Mouse (Mus musculus) ES-Bruce4 (cell line): ENCODE results near the gene Grin2a. TPM values are rescaled to one million over a fixed set of nuclear protein-coding genes. Genes with fewer than 3 reads are reported as not detected.

Experiments used
- H3K27ac ChIP-seq: 2 replicates; pipeline ENCODE4 v1.5.1; 2012; ENCODE audit warnings: low read length, inconsistent platforms; ENCODE audit not compliant: insufficient read depth
- H3K27me3 ChIP-seq: 2 replicates; pipeline ENCODE4 v1.6.1; 2012; ENCODE audit warnings: mild to moderate bottlenecking, low read length, inconsistent platforms; ENCODE audit not compliant: control insufficient read depth, poor library complexity, insufficient read depth, severe bottlenecking
- H3K36me3 ChIP-seq: 2 replicates; pipeline ENCODE4 v1.6.1; 2012; ENCODE audit warnings: inconsistent platforms, mild to moderate bottlenecking, low read length, moderate library complexity; ENCODE audit not compliant: control insufficient read depth, poor library complexity, insufficient read depth, severe bottlenecking
- H3K4me1 ChIP-seq: one replicate; pipeline ENCODE4 v1.8.1; 2011; ENCODE audit warnings: low read length; ENCODE audit not compliant: control insufficient read depth, insufficient read depth
- H3K4me3 ChIP-seq: 2 replicates; pipeline ENCODE4 v1.5.1; 2011; ENCODE audit warnings: low read depth, mild to moderate bottlenecking, low read length
- H3K9ac ChIP-seq: 2 replicates; pipeline ENCODE4 v1.6.1; 2012; ENCODE audit warnings: low read depth, mild to moderate bottlenecking, inconsistent platforms; ENCODE audit not compliant: poor library complexity, severe bottlenecking
- H3K9me3 ChIP-seq: replicated peaks from 2 replicates; pipeline ENCODE4 v1.6.1; 2012; ENCODE audit warnings: mild to moderate bottlenecking, low read length, inconsistent platforms; ENCODE audit not compliant: control insufficient read depth, poor library complexity, insufficient read depth, severe bottlenecking
- CTCF ChIP-seq: IDR thresholded peaks from one replicate; pipeline ENCODE4 v1.8.1; 2011; ENCODE audit warnings: low read depth, low read length
- EP300 ChIP-seq: IDR thresholded peaks from 2 replicates; pipeline ENCODE4 v1.6.1; 2011; ENCODE audit warnings: low read depth, low read length; ENCODE audit not compliant: insufficient read depth
- POLR2A ChIP-seq: IDR thresholded peaks from one replicate; pipeline ENCODE4 v1.8.1; 2011; ENCODE audit warnings: low read length; ENCODE audit not compliant: insufficient read depth
- polyA plus RNA-seq: library from polyadenylated mRNA; stranded (reverse); fragments of >200 nt; gene quantifications from 2 replicates; pipeline ENCODE4 v1.2.4, GENCODE M21; 2011; ENCODE audit warnings: low read depth; ENCODE audit not compliant: missing spikeins, insufficient read depth, insufficient read length

Grin2a gene
- polyA plus RNA-seq, 1 experiment = 0.39 TPM

DNA sequence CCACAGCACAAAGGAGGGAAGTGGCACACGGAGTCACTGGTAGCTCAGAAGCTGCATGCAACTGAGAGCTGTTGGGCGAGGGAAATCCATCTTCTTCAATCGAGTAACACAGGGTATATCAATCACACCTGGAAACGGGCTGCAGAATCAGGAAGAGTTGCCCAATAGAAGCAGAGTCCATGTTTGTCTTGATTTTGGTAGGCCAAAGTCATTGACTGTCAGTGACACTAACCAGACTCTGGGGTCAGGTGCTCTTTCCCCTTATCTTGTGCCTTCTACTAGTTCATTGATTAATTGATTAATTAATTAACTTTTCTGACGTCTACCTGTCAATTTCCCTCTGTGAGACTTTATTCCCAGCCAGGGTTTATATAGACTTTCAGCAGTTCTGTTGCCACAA, 468.1 kb downstream of the Grin2a start:
- Histone ChIP-seq H3K27me3 (no peaks in the 10 kb centered on the region), H3K4me1 (no peaks in the 10 kb centered on the region), H3K36me3 (no peaks in the 10 kb centered on the region), H3K9me3 (no peaks in the 10 kb centered on the region), H3K27ac (no peak overlapping the region), H3K9ac (no peak overlapping the region), H3K4me3 (no peak overlapping the region)
- no peak for TF ChIP-seq CTCF
- TF ChIP-seq POLR2A = no peak
- no peak for TF ChIP-seq EP300

DNA sequence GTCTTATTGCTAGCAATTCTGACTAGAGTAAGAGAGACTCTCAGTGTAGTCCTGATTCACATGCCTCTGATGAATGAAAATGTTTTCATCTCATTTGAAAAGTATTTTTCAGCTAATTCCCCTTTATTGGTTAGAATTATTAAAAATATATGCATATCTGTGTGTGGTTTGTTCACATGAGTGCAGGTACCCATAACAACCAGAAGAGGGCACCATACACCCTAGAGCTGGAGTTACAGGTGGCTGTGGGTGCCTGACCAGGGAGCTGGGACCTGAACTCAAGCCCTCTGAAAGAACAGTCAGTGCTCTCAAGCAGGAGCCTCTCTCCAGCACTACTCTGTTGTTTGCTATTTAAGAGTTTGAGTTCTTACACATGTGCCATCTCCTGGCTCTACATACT, 472.0 kb downstream of the Grin2a start:
- Histone ChIP-seq H3K9ac (no peak overlapping the region), H3K9me3 (no peaks in the 10 kb centered on the region), H3K27me3 (no peaks in the 10 kb centered on the region), H3K27ac (no peak overlapping the region), H3K4me1 (no peaks in the 10 kb centered on the region), H3K36me3 (no peaks in the 10 kb centered on the region), H3K4me3 (no peak overlapping the region)
- peak; percentile 21 for TF ChIP-seq CTCF
- no peak for TF ChIP-seq EP300

Other genes starting within 250 kb of the Grin2a start
- gene Rpl39l, start 174.7 kb upstream of the Grin2a start, polyA plus RNA-seq = 9.1 and 12.9 TPM in 2 replicates
- gene Atf7ip2, start 197.2 kb upstream of the Grin2a start, polyA plus RNA-seq = 32.8 and 35.1 TPM in 2 replicates